Mouse (Mus musculus): ENCODE data around the gene Gm28042.

DNA sequence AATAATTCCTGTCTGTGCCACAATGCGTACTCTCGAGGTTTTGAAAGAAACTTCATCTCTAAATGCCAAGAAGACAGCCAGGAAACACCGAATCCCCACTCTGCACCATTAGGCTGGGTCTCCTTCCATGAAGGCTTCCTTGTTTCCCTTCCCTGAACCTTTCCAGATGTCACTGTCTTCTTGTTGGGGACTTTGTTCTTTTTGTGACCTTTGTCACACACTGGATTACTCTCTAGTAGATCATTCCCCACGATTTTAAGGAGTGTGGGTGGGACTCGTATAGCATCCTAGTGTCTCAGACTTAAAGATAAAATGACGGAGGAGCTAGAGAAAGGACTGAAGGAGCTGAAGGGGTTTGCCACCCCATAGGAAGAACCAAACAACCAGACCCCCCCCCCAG is 36.4 kb upstream of the Gm28042 start:
- TF ChIP-seq EP300 (IDR thresholded peaks at IDR 0.05; ENCODE audit: low read length) (no peak), MAX (IDR thresholded peaks at IDR 0.05; ENCODE audit: low read length) (no peak), ZNF384 (IDR thresholded peaks at IDR 0.05; ENCODE audit: low read depth, low read length) (no peak), RCOR1 (conservative IDR thresholded peaks at IDR 0.05; ENCODE audit: low read depth, low read length) (no peak), ZMIZ1 (IDR thresholded peaks at IDR 0.05; ENCODE audit: low read depth, low read length) (no peak), CTCF (conservative IDR thresholded peaks at IDR 0.05 in 1 of 2, IDR thresholded peaks at IDR 0.05 in 1 of 2; ENCODE audit: low read depth in 2 of 2, low read length in 2 of 2) (no peak), POLR2A (IDR thresholded peaks at IDR 0.05; ENCODE audit: low read depth, low read length) (no peak), ZKSCAN1 (IDR thresholded peaks at IDR 0.05; ENCODE audit: borderline replicate concordance, low read depth, low read length) (no peak), CHD1 (IDR thresholded peaks at IDR 0.05; ENCODE audit: low read depth, low read length) (no peak), TCF12 (IDR thresholded peaks at IDR 0.05; ENCODE audit: low read depth, low read length) (no peak), RAD21 (IDR thresholded peaks at IDR 0.05; ENCODE audit: low read depth, low read length) (no peak), CHD2 (IDR thresholded peaks at IDR 0.05; ENCODE audit: low read length) (no peak)
